Mouse (Mus musculus): Measurements from ENCODE around the gene Wwox. TPM values are rescaled to one million over a fixed set of nuclear protein-coding genes. Genes with fewer than 3 reads are reported as not detected.
A peak's percentile ranks its signal among the peaks of the same experiment; 100 is the strongest.

Gene Wwox
- total RNA-seq, 2 experiments from 2014 or later, result 4.9 to 5.4 TPM

GRCm38 (mm10) chr8:115129307-115129706 is 689.9 kb downstream of the Wwox start:
- no peak for ATAC-seq (ENCODE audit: poor library complexity, severe bottlenecking)

GRCm38 (mm10) chr8:115133119-115133518 is 693.7 kb downstream of the Wwox start:
- no peak for ATAC-seq (ENCODE audit: poor library complexity, severe bottlenecking)

GRCm38 (mm10) chr8:115133711-115134218 is 694.3 kb downstream of the Wwox start:
- ATAC-seq (ENCODE audit: poor library complexity, severe bottlenecking), result no peak

- ATAC-seq (ENCODE audit: poor library complexity, severe bottlenecking), result peak; percentile 65; the same call in 1 of the 2 replicates
Measured at GRCm38 (mm10) chr8:115136888-115137287, 697.4 kb downstream of the Wwox start.

GRCm38 (mm10) chr8:115141614-115142013 is 702.2 kb downstream of the Wwox start:
- no peak for ATAC-seq (ENCODE audit: poor library complexity, severe bottlenecking)

- no peak for ATAC-seq (ENCODE audit: poor library complexity, severe bottlenecking)
Measured at GRCm38 (mm10) chr8:115143530-115144320, 704.3 kb downstream of the Wwox start.

- ATAC-seq (ENCODE audit: poor library complexity, severe bottlenecking), result no peak
Measured at GRCm38 (mm10) chr8:115147006-115147405, 707.6 kb downstream of the Wwox start.

- no peak for ATAC-seq (ENCODE audit: poor library complexity, severe bottlenecking)
Measured at GRCm38 (mm10) chr8:115150446-115151109, 711.1 kb downstream of the Wwox start.

GRCm38 (mm10) chr8:115151416-115151815 is 712.0 kb downstream of the Wwox start:
- ATAC-seq (ENCODE audit: poor library complexity, severe bottlenecking), result no peak

GRCm38 (mm10) chr8:115154096-115154495 is 714.6 kb downstream of the Wwox start:
- no peak for ATAC-seq (ENCODE audit: poor library complexity, severe bottlenecking)

GRCm38 (mm10) chr8:115156142-115156541 is 716.7 kb downstream of the Wwox start:
- ATAC-seq (ENCODE audit: poor library complexity, severe bottlenecking), result peak; percentile 61

GRCm38 (mm10) chr8:115157977-115158720 is 718.7 kb downstream of the Wwox start:
- ATAC-seq (ENCODE audit: poor library complexity, severe bottlenecking), result no peak

- no peak for ATAC-seq (ENCODE audit: poor library complexity, severe bottlenecking)
Measured at GRCm38 (mm10) chr8:115158721-115159111, 719.3 kb downstream of the Wwox start.

GRCm38 (mm10) chr8:115159208-115159607 is 719.8 kb downstream of the Wwox start:
- ATAC-seq (ENCODE audit: poor library complexity, severe bottlenecking), result no peak

- peak; percentile 38 for ATAC-seq (ENCODE audit: poor library complexity, severe bottlenecking)
Measured at GRCm38 (mm10) chr8:115159711-115160374, 720.4 kb downstream of the Wwox start.

GRCm38 (mm10) chr8:115160407-115160806 is 721.0 kb downstream of the Wwox start:
- no peak for ATAC-seq (ENCODE audit: poor library complexity, severe bottlenecking)

GRCm38 (mm10) chr8:115161520-115161919 is 722.1 kb downstream of the Wwox start:
- ATAC-seq (ENCODE audit: poor library complexity, severe bottlenecking), result no peak

- no peak for ATAC-seq (ENCODE audit: poor library complexity, severe bottlenecking)
Measured at GRCm38 (mm10) chr8:115164872-115165271, 725.4 kb downstream of the Wwox start.

- no peak for ATAC-seq (ENCODE audit: poor library complexity, severe bottlenecking)
Measured at GRCm38 (mm10) chr8:115173634-115174081, 734.2 kb downstream of the Wwox start.

- ATAC-seq (ENCODE audit: poor library complexity, severe bottlenecking), result no peak
Measured at GRCm38 (mm10) chr8:115185431-115185964, 746.0 kb downstream of the Wwox start.
